Mouse (Mus musculus): ENCODE data around the gene Polg. TPM values are rescaled to one million over a fixed set of nuclear protein-coding genes. Genes with fewer than 3 reads are reported as not detected.
A peak's percentile ranks its signal among the peaks of the same experiment; 100 is the strongest.

Gene Polg
- polyA plus RNA-seq, 2 experiments, result 14.0 to 15.4 TPM

DNA sequence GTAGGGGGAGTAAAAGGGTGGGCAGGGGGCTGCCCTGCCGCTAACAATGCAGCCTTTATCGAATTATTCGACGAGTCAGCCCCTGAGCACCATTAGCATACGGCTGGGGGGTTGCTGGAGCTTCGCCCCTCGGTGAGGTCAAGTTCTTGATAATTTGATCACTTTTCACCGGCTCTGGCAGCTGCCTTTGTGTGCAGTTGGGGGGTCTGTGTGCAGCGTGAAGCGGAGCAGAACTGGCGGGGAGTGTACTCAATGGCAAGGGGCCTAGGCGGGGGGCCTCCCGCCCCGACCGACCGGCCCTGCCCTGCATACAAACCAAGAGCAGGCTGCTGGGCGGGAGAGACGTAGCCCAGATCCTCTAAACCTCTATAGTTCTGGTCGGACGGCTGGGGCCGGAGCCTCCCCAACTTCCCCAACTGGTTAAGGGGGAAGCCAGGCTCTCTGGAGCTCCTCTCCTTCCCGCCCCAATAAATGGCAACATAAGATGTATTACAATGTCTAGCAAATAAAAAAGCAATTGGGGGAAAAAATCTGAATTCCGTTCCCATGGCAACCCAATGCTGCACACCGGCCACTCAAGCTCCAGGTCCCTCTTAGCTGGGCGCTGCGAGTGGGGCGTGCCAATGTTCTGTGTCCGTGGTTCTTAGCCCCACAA is 39.8 kb upstream of the Polg start:
- no peak for DNase-seq (ENCODE audit: low read depth in 3 of 3, low spot score in 3 of 3)
- no peaks in the 10 kb centered on the region for H3K36me3 ChIP-seq (replicated peaks; ENCODE audit: control insufficient read depth, insufficient read depth, low read depth)
- ATAC-seq (ENCODE audit: insufficient read depth), result no peak
- H3K27me3 ChIP-seq (ENCODE audit: control insufficient read depth, insufficient read depth, low read length), result peaks cover 100% of the 10 kb centered on the region
- no peak overlapping the region for H3K9ac ChIP-seq (replicated peaks)
- H3K4me3 ChIP-seq (ENCODE audit: insufficient read depth in 1 of 2, low read depth in 2 of 2, low read length in 2 of 2), result no peak overlapping the region
- no peak for TF ChIP-seq CTCF (IDR thresholded peaks at IDR 0.05; ENCODE audit: low read depth)
- TF ChIP-seq EP300 (IDR thresholded peaks at IDR 0.05; ENCODE audit: low read depth), result no peak
- no peak overlapping the region for H3K4me2 ChIP-seq (ENCODE audit: low read depth)
- H3K9me3 ChIP-seq (ENCODE audit: control insufficient read depth, low read length), result no peaks in the 10 kb centered on the region
- H3K4me1 ChIP-seq (replicated peaks; ENCODE audit: control insufficient read depth in 2 of 2, insufficient read depth in 2 of 2, low read length in 1 of 2), result no peaks in the 10 kb centered on the region
- no peak overlapping the region for H3K27ac ChIP-seq
- 2% methylated on average over 28 of the region's 28 CpGs for WGBS (ENCODE audit: insufficient replicate concordance)

DNA sequence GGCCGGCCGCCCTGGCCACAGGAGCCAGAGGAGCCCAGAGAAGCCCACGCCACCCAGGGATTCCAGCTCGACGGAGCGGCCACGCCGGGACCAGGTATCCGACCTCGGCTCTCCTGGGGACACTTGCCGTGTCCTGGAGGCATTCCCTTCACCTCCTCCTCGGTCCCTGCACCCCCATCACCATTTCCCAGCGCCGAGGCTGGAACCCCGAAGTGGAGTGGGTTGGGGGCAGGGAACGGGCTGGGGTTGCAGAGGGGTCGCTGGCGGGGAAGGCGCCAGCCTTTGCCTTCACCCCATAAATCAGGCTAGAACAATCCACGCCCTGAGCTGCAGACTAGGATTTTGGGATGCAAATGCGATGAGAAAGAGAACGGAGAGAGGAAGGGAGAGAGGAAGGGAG is 39.2 kb upstream of the Polg start:
- DNase-seq (ENCODE audit: low read depth in 3 of 3, low spot score in 3 of 3) (no peak), ATAC-seq (ENCODE audit: insufficient read depth) (no peak)
- Histone ChIP-seq H3K27me3 (ENCODE audit: control insufficient read depth, insufficient read depth, low read length) (peaks cover 100% of the 10 kb centered on the region), H3K36me3 (replicated peaks; ENCODE audit: control insufficient read depth, insufficient read depth, low read depth) (no peaks in the 10 kb centered on the region), H3K4me1 (replicated peaks; ENCODE audit: control insufficient read depth in 2 of 2, insufficient read depth in 2 of 2, low read length in 1 of 2) (no peaks in the 10 kb centered on the region), H3K27ac (no peak overlapping the region), H3K9me3 (ENCODE audit: control insufficient read depth, low read length) (no peaks in the 10 kb centered on the region), H3K4me3 (ENCODE audit: insufficient read depth in 1 of 2, low read depth in 2 of 2, low read length in 2 of 2) (no peak overlapping the region), H3K4me2 (ENCODE audit: low read depth) (no peak overlapping the region), H3K9ac (replicated peaks) (no peak overlapping the region)
- TF ChIP-seq EP300 (IDR thresholded peaks at IDR 0.05; ENCODE audit: low read depth), result no peak
- WGBS (ENCODE audit: insufficient replicate concordance), result 3% methylated on average over 22 of the region's 22 CpGs

DNA sequence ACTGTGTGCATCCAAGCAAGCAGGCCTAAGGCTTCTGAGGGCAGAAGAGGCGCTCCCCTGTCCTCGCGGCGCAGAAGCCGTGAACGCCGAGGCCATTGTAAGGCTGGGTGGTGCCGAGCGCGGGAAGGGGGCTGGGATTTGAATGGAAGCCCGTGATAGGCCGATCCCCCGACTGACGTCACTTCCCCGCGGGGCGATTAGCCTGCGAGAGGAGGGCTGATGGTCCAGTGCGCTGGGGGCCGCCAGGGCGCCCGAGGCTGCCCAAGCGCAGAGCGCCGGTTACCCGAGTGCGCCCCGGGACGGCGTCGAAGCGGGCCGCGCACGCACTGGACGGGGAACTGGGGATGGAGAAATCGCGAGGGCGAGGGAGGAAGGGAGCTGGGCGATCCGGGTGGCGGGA is 38.6 kb upstream of the Polg start:
- ATAC-seq (ENCODE audit: insufficient read depth), result no peak
- H3K4me3 ChIP-seq (ENCODE audit: insufficient read depth in 1 of 2, low read depth in 2 of 2, low read length in 2 of 2), result peak overlapping the region in 1 of 2 experiments; percentile 8; a peak in 1 of 4 replicates
- H3K36me3 ChIP-seq (replicated peaks; ENCODE audit: control insufficient read depth, insufficient read depth, low read depth), result no peaks in the 10 kb centered on the region
- under 1% methylated on average over 40 of the region's 42 CpGs for WGBS (ENCODE audit: insufficient replicate concordance)
- peak overlapping the region; percentile 26; the same call in 1 of the 2 replicates for H3K4me2 ChIP-seq (ENCODE audit: low read depth)
- H3K27me3 ChIP-seq (ENCODE audit: control insufficient read depth, insufficient read depth, low read length), result peaks cover 100% of the 10 kb centered on the region
- no peaks in the 10 kb centered on the region for H3K9me3 ChIP-seq (ENCODE audit: control insufficient read depth, low read length)
- TF ChIP-seq EP300 (IDR thresholded peaks at IDR 0.05; ENCODE audit: low read depth) (no peak), CTCF (IDR thresholded peaks at IDR 0.05; ENCODE audit: low read depth) (no peak)
- no peak overlapping the region for H3K9ac ChIP-seq (replicated peaks)
- H3K4me1 ChIP-seq (replicated peaks; ENCODE audit: control insufficient read depth in 2 of 2, insufficient read depth in 2 of 2, low read length in 1 of 2), result no peaks in the 10 kb centered on the region
- H3K27ac ChIP-seq, result no peak overlapping the region
- DNase-seq (ENCODE audit: low read depth in 3 of 3, low spot score in 3 of 3), result no peak

DNA sequence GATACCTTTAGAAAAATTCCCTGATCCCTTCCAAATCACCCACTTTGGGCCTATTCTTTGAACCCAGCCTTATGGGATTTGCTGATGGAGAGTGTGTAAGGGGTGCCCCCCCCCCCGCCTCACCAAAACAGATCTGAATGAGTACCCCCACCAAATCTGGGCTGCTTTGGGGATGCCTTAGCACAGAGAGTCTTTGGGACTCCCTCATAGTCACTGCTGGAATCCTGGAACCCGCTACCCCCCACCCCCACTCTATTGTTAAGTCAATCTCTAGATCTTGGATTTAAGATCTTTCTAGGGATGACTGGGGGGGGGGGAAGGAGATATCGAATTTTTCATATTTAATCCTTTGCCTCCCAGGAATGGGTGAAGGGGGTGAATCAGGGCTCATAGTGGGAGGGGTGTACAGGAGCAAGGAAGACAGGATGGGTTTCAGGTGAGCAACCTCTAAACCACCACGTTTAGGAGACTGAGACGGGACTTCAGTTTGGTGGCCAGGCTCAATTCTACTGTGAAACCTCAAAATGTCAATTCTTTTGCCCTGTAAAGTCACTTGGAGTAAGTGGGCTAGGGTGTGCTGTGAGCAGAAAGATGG is 37.6 kb upstream of the Polg start:
- Histone ChIP-seq H3K27ac (no peak overlapping the region), H3K4me1 (replicated peaks; ENCODE audit: control insufficient read depth in 2 of 2, insufficient read depth in 2 of 2, low read length in 1 of 2) (no peaks in the 10 kb centered on the region), H3K36me3 (replicated peaks; ENCODE audit: control insufficient read depth, insufficient read depth, low read depth) (no peaks in the 10 kb centered on the region), H3K9ac (replicated peaks) (no peak overlapping the region), H3K4me3 (ENCODE audit: insufficient read depth in 1 of 2, low read depth in 2 of 2, low read length in 2 of 2) (no peak overlapping the region), H3K9me3 (ENCODE audit: control insufficient read depth, low read length) (no peaks in the 10 kb centered on the region), H3K4me2 (ENCODE audit: low read depth) (no peak overlapping the region), H3K27me3 (ENCODE audit: control insufficient read depth, insufficient read depth, low read length) (peaks cover 100% of the 10 kb centered on the region)
- 3% methylated on average over 5 of the region's 5 CpGs for WGBS (ENCODE audit: insufficient replicate concordance)
- TF ChIP-seq CTCF (IDR thresholded peaks at IDR 0.05; ENCODE audit: low read depth) (no peak), EP300 (IDR thresholded peaks at IDR 0.05; ENCODE audit: low read depth) (no peak)
- ATAC-seq (ENCODE audit: insufficient read depth), result no peak
- no peak for DNase-seq (ENCODE audit: low read depth in 3 of 3, low spot score in 3 of 3)

DNA sequence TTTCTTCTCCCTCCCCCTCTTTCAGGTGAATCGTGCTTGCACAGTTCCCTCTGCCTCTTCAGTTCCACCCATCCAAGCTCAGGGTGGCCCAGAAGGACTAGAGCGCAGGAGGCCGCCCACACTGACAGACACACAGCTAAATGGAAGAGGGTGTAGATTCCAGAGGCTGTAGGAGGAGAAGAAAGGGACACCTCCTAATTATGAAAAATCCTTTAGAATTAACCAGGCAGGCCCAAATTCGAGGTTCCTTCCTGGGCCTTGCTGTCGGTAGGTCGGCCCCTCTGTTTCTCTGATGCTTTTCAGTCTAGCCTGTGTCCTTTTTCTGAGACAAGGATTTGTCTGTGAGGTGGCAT is 36.9 kb upstream of the Polg start:
- DNase-seq (ENCODE audit: low read depth in 3 of 3, low spot score in 3 of 3), result no peak
- no peak for TF ChIP-seq CTCF (IDR thresholded peaks at IDR 0.05; ENCODE audit: low read depth)
- no peak for TF ChIP-seq EP300 (IDR thresholded peaks at IDR 0.05; ENCODE audit: low read depth)
- ATAC-seq (ENCODE audit: insufficient read depth), result no peak

More for the DNA sequence above, 36.9 kb upstream of the Polg start:
- Histone ChIP-seq H3K9me3 (ENCODE audit: control insufficient read depth, low read length) (no peaks in the 10 kb centered on the region), H3K9ac (replicated peaks) (no peak overlapping the region), H3K27ac (no peak overlapping the region), H3K4me2 (ENCODE audit: low read depth) (no peak overlapping the region), H3K4me3 (ENCODE audit: insufficient read depth in 1 of 2, low read depth in 2 of 2, low read length in 2 of 2) (no peak overlapping the region), H3K4me1 (replicated peaks; ENCODE audit: control insufficient read depth in 2 of 2, insufficient read depth in 2 of 2, low read length in 1 of 2) (no peaks in the 10 kb centered on the region), H3K36me3 (replicated peaks; ENCODE audit: control insufficient read depth, insufficient read depth, low read depth) (no peaks in the 10 kb centered on the region), H3K27me3 (ENCODE audit: control insufficient read depth, insufficient read depth, low read length) (peaks cover 100% of the 10 kb centered on the region)
- 7% methylated on average over 6 of the region's 6 CpGs for WGBS (ENCODE audit: insufficient replicate concordance)

Data from liver, embryonic 14.5 days (tissue).